Mouse (Mus musculus): ENCODE data around the gene Sema3f. TPM values are rescaled to one million over a fixed set of nuclear protein-coding genes. Genes with fewer than 3 reads are reported as not detected.

The Sema3f gene
- polyA plus RNA-seq, 1 experiment from 2014 or later = 22.1 TPM

GRCm38 (mm10) chr9:107706781-107707211 is 3.5 kb downstream of the Sema3f start:
- Histone ChIP-seq H3K4me3 (ENCODE audit: low read depth, low read length) (peak overlapping the region; percentile 72), H3K4me1 (ENCODE audit: insufficient read depth) (peaks cover 38% of the 10 kb centered on the region), H3K9me3 (ENCODE audit: low read depth, low read length) (no peaks in the 10 kb centered on the region), H3K4me2 (peak overlapping the region; percentile 91), H3K36me3 (ENCODE audit: insufficient read depth) (peaks cover 24% of the 10 kb centered on the region; the same call in 1 of the 2 replicates), H3K27me3 (ENCODE audit: insufficient read depth, low read length) (no peaks in the 10 kb centered on the region), H3K27ac (ENCODE audit: low read depth) (peak overlapping the region; percentile 81), H3K9ac (peak overlapping the region; percentile 75)
- 2% methylated on average over 14 of the region's 14 CpGs for WGBS
- DNase-seq = peak; percentile 69
- no peak for TF ChIP-seq CTCF (IDR thresholded peaks at IDR 0.05; ENCODE audit: low read depth)
- ATAC-seq (ENCODE audit: insufficient read depth) = 0 out of 2 replicates have a peak, but pooled peaks have one; percentile 9

DNA sequence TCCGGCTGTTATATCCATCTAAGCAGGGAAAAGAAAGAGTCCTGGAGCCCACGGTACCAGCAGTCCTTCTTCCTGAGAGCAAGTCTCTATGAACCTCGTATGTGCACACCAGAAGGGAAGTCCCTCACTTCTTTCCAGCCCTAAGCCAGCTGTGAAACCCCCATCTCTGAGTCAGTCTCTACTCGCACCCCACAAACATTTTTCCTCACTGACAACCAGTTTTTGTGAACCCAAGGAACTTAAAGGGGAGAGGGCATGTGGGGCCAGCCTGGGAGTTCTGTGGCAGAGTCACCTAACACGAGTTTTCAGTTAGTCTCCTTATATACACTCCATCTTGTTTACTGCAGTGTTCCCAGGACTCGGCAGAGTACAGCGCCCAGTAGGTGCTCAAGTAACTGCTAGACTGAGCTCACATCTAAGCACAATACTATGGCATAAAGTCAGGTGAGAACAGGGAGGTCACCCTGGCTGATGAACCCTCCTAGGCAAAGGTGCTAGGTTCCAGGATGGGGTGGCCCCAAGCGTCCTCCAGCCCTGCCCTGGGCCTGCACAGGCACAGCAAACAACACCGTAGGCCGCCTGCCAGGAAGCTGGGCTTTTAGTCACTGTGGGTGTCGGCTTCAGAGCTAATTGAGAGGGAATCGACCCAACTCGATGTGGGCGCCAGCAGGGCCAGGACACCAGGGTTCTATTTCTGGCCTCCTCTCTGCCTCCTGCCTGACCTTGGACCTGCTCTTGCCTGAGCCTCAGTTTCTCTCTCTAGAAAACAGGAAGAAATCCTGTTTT is 6.7 kb downstream of the Sema3f start:
- Histone ChIP-seq H3K4me1 (ENCODE audit: insufficient read depth) (peaks cover 70% of the 10 kb centered on the region), H3K4me2 (no peak overlapping the region), H3K9me3 (ENCODE audit: low read depth, low read length) (no peaks in the 10 kb centered on the region), H3K9ac (0 out of 2 replicates have a peak overlapping the region, but pooled peaks have one; percentile 27), H3K4me3 (ENCODE audit: low read depth, low read length) (no peak overlapping the region), H3K27me3 (ENCODE audit: insufficient read depth, low read length) (no peaks in the 10 kb centered on the region), H3K36me3 (ENCODE audit: insufficient read depth) (peaks cover 26% of the 10 kb centered on the region; the same call in 1 of the 2 replicates), H3K27ac (ENCODE audit: low read depth) (peak overlapping the region; percentile 62; the same call in 1 of the 2 replicates)
- no peak for TF ChIP-seq CTCF (IDR thresholded peaks at IDR 0.05; ENCODE audit: low read depth)
- ATAC-seq (ENCODE audit: insufficient read depth) = no peak
- WGBS = 46% methylated on average over 14 of the region's 14 CpGs
- DNase-seq = no peak

- H3K36me3 ChIP-seq (ENCODE audit: insufficient read depth) = peaks cover 26% of the 10 kb centered on the region; the same call in 1 of the 2 replicates
- DNase-seq (peak; percentile 46), ATAC-seq (ENCODE audit: insufficient read depth) (no peak)
- no peaks in the 10 kb centered on the region for H3K9me3 ChIP-seq (ENCODE audit: low read depth, low read length)
- H3K4me3 ChIP-seq (ENCODE audit: low read depth, low read length) = no peak overlapping the region
- H3K27ac ChIP-seq (ENCODE audit: low read depth) = peak overlapping the region; percentile 62
- H3K4me1 ChIP-seq (ENCODE audit: insufficient read depth) = peaks cover 78% of the 10 kb centered on the region
- no peaks in the 10 kb centered on the region for H3K27me3 ChIP-seq (ENCODE audit: insufficient read depth, low read length)
- TF ChIP-seq CTCF (IDR thresholded peaks at IDR 0.05; ENCODE audit: low read depth) = no peak
- H3K9ac ChIP-seq = peak overlapping the region; percentile 27; the same call in 1 of the 2 replicates
- WGBS = 53% methylated on average over 3 of the region's 3 CpGs
- no peak overlapping the region for H3K4me2 ChIP-seq
Observed at GRCm38 (mm10) chr9:107702606-107703185, 7.6 kb downstream of the Sema3f start.

DNA sequence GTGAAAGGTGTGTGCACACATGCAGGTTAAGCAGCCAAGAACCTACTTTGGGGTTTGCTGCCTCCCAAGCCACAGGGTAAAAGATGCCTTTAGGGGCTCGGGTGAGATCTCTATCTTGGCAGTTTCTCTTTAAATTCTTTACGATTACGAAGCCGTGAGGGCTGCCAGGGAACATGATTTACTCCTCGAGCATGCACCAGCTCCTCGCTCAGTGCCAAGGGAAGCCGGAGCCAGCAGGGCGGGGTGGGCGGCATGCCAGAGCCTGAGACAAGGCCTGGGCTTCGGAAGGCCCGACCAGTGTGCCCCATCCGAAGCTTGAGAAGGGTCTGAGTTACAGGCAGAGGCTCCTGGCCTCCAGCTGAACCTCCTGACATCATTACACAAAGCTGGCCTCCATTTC is 8.7 kb downstream of the Sema3f start:
- no peaks in the 10 kb centered on the region for H3K27me3 ChIP-seq (ENCODE audit: insufficient read depth, low read length)
- peaks cover 80% of the 10 kb centered on the region for H3K4me1 ChIP-seq (ENCODE audit: insufficient read depth)
- no peak overlapping the region for H3K9ac ChIP-seq
- ATAC-seq (ENCODE audit: insufficient read depth) (no peak; the same call in 1 of the 2 replicates), DNase-seq (peak; percentile 64)
- no peak overlapping the region for H3K4me3 ChIP-seq (ENCODE audit: low read depth, low read length)
- H3K9me3 ChIP-seq (ENCODE audit: low read depth, low read length) = no peaks in the 10 kb centered on the region
- no peak overlapping the region for H3K4me2 ChIP-seq
- TF ChIP-seq CTCF (IDR thresholded peaks at IDR 0.05; ENCODE audit: low read depth) = no peak
- WGBS = 30% methylated on average over 12 of the region's 12 CpGs
- H3K36me3 ChIP-seq (ENCODE audit: insufficient read depth) = peaks cover 26% of the 10 kb centered on the region; the same call in 1 of the 2 replicates
- H3K27ac ChIP-seq (ENCODE audit: low read depth) = no peak overlapping the region; the same call in 1 of the 2 replicates

DNA sequence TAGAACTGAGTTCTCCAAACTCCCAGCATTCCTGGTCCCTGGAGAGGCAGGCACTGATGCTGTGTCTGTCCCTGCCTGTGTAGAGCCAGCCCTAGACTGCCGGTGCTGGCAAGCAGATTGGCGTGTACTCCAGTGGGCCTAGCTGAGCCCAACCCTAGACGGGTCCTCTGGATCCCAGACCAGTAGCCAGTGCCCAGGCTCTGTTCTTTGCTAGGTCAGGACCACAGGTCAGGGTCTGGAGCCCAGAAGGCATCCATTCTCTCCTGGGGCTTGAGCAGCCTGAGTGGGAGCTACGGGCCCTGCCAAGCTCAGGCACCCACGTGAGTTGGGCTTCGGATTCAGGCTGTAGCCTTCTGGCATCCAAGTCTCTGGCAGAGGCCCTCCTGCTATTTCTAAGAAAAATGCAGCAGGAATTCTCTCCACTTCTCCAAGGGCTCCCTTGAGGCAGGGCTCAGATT is 10.1 kb downstream of the Sema3f start:
- peak overlapping the region; percentile 48; the same call in 1 of the 2 replicates for H3K4me2 ChIP-seq
- WGBS = 17% methylated on average over 6 of the region's 6 CpGs
- peak overlapping the region; percentile 89 for H3K27ac ChIP-seq (ENCODE audit: low read depth)
- ATAC-seq (ENCODE audit: insufficient read depth) (peak; percentile 23; the same call in 1 of the 2 replicates), DNase-seq (peak; percentile 40)
- peaks cover 79% of the 10 kb centered on the region for H3K4me1 ChIP-seq (ENCODE audit: insufficient read depth)
- H3K9ac ChIP-seq = no peak overlapping the region; the same call in 1 of the 2 replicates
- no peak for TF ChIP-seq CTCF (IDR thresholded peaks at IDR 0.05; ENCODE audit: low read depth)
- H3K9me3 ChIP-seq (ENCODE audit: low read depth, low read length) = no peaks in the 10 kb centered on the region
- peaks cover 26% of the 10 kb centered on the region; the same call in 1 of the 2 replicates for H3K36me3 ChIP-seq (ENCODE audit: insufficient read depth)
- no peaks in the 10 kb centered on the region for H3K27me3 ChIP-seq (ENCODE audit: insufficient read depth, low read length)
- H3K4me3 ChIP-seq (ENCODE audit: low read depth, low read length) = no peak overlapping the region

DNA sequence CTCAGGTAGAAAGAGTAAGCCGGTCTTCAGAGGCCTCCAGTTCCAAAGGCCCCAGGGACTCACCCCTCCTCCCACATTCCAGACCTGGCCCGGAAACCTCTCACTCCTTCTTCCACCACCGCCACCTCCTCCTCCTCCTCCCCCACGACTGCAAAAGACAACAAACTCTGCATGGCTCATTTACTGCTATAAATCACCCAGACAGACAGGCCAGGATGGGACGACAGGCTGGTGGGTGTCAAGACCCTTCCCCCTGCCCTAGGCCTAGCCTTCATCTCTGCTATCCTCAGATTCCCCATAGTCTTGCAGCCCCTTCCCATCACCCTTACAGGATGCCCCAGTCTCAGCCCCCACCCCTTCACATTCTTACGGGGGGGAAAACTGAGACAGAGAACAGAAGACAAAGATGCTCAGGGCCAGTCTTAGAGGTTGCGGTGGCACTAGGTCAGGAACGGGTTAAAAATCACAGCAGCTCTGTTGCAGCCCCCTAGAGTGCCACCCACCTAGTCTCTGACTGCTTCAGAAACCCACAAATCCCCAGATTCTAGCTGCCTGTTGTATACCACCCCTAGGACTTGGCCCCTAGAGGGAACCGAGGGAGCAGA is 10.8 kb downstream of the Sema3f start:
- peak; percentile 60 for DNase-seq

More for the DNA sequence above, 10.8 kb downstream of the Sema3f start:
- TF ChIP-seq CTCF (IDR thresholded peaks at IDR 0.05; ENCODE audit: low read depth) = no peak
- Histone ChIP-seq H3K9me3 (ENCODE audit: low read depth, low read length) (no peaks in the 10 kb centered on the region), H3K27ac (ENCODE audit: low read depth) (peak overlapping the region; percentile 89), H3K9ac (no peak overlapping the region; the same call in 1 of the 2 replicates), H3K4me2 (peak overlapping the region; percentile 48), H3K27me3 (ENCODE audit: insufficient read depth, low read length) (no peaks in the 10 kb centered on the region), H3K4me1 (ENCODE audit: insufficient read depth) (peaks cover 83% of the 10 kb centered on the region), H3K36me3 (ENCODE audit: insufficient read depth) (peaks cover 23% of the 10 kb centered on the region; the same call in 1 of the 2 replicates), H3K4me3 (ENCODE audit: low read depth, low read length) (peak overlapping the region; percentile 8; the same call in 1 of the 2 replicates)
- WGBS = 8% methylated on average over 9 of the region's 9 CpGs
- 0 out of 2 replicates have a peak, but pooled peaks have one; percentile 2 for ATAC-seq (ENCODE audit: insufficient read depth)

Data from lung, embryonic 14.5 days (tissue).